Mouse (Mus musculus): ENCODE results near the gene Atxn7l2. TPM values are rescaled to one million over a fixed set of nuclear protein-coding genes. Genes with fewer than 3 reads are reported as not detected.
"Not testable (repeated sequence)": the region's sequence is repeated elsewhere in the genome, so short reads cannot be mapped to it uniquely, and the experiment has no call there.

Gene Atxn7l2
- polyA plus RNA-seq (2011; ENCODE audit: insufficient read depth, insufficient read length, low replicate concordance, missing spikeins) = 3.4 and 10.1 TPM in 2 replicates

GRCm38 (mm10) chr3:108210771-108211139 is at the start of gene Atxn7l2:
Gene Atxn7l2, minus strand, starts transcription at chr3:108210934.
- Histone ChIP-seq H3K4me1 (ENCODE audit: control insufficient read depth, insufficient read depth, low read length) (peaks cover 2% of the 10 kb centered on the region; the same call in 1 of the 2 replicates), H3K4me3 (replicated peaks; ENCODE audit: control insufficient read depth, low read depth, low read length) (peak within 1 kb of the TSS; percentile 84), H3K27ac (ENCODE audit: control insufficient read depth, insufficient read depth, low read depth, low read length, poor library complexity) (peak within 1 kb of the TSS; percentile 80)
- TF ChIP-seq CTCF (IDR thresholded peaks at IDR 0.05; ENCODE audit: control insufficient read depth, insufficient read depth, low read length) = 0 out of 2 replicates have a peak, but pooled peaks have one; percentile 10
- TF ChIP-seq POLR2A (IDR thresholded peaks at IDR 0.05; ENCODE audit: borderline replicate concordance, control insufficient read depth, low read depth, low read length) = no peak
- WGBS = under 1% methylated on average over 14 of the region's 14 CpGs

GRCm38 (mm10) chr3:108259319-108259718 is 48.6 kb upstream of the Atxn7l2 start:
- 48% methylated on average over 3 of the region's 3 CpGs for WGBS
- Histone ChIP-seq H3K27ac (ENCODE audit: control insufficient read depth, insufficient read depth, low read depth, low read length, poor library complexity) (no peak overlapping the region), H3K4me1 (ENCODE audit: control insufficient read depth, insufficient read depth, low read length) (peaks cover 2% of the 10 kb centered on the region; the same call in 1 of the 2 replicates), H3K4me3 (replicated peaks; ENCODE audit: control insufficient read depth, low read depth, low read length) (no peak overlapping the region)
- TF ChIP-seq CTCF (IDR thresholded peaks at IDR 0.05; ENCODE audit: control insufficient read depth, insufficient read depth, low read length) = no peak
- no peak for TF ChIP-seq POLR2A (IDR thresholded peaks at IDR 0.05; ENCODE audit: borderline replicate concordance, control insufficient read depth, low read depth, low read length)

GRCm38 (mm10) chr3:108257831-108258500 is 47.2 kb upstream of the Atxn7l2 start:
- Histone ChIP-seq H3K4me1 (ENCODE audit: control insufficient read depth, insufficient read depth, low read length) (peaks cover 2% of the 10 kb centered on the region; the same call in 1 of the 2 replicates), H3K27ac (ENCODE audit: control insufficient read depth, insufficient read depth, low read depth, low read length, poor library complexity) (no peak overlapping the region), H3K4me3 (replicated peaks; ENCODE audit: control insufficient read depth, low read depth, low read length) (peak overlapping the region; percentile 76)
- TF ChIP-seq CTCF (IDR thresholded peaks at IDR 0.05; ENCODE audit: control insufficient read depth, insufficient read depth, low read length) = no peak
- no peak for TF ChIP-seq POLR2A (IDR thresholded peaks at IDR 0.05; ENCODE audit: borderline replicate concordance, control insufficient read depth, low read depth, low read length)
- 6% methylated on average over 3 of the region's 3 CpGs for WGBS

- WGBS = under 1% methylated on average over 75 of the region's 79 CpGs
- Histone ChIP-seq H3K4me3 (replicated peaks; ENCODE audit: control insufficient read depth, low read depth, low read length) (peak within 1 kb of the TSS; percentile 90), H3K4me1 (ENCODE audit: control insufficient read depth, insufficient read depth, low read length) (peaks cover 2% of the 10 kb centered on the region; the same call in 1 of the 2 replicates), H3K27ac (ENCODE audit: control insufficient read depth, insufficient read depth, low read depth, low read length, poor library complexity) (peak within 1 kb of the TSS; percentile 78)
- TF ChIP-seq CTCF (IDR thresholded peaks at IDR 0.05; ENCODE audit: control insufficient read depth, insufficient read depth, low read length) (0 out of 2 replicates have a peak, but pooled peaks have one; percentile 7), POLR2A (IDR thresholded peaks at IDR 0.05; ENCODE audit: borderline replicate concordance, control insufficient read depth, low read depth, low read length) (peak; percentile 45; the same call in 1 of the 2 replicates)
Measured at GRCm38 (mm10) chr3:108256719-108257637, 46.2 kb upstream of the Atxn7l2 start, which contains the start of gene Psma5. Gene Psma5, plus strand, starts transcription at chr3:108256926.

- H3K4me3 ChIP-seq (replicated peaks; ENCODE audit: control insufficient read depth, low read depth, low read length) = no peak overlapping the region
- H3K4me1 ChIP-seq (ENCODE audit: control insufficient read depth, insufficient read depth, low read length) = no peaks in the 10 kb centered on the region
- WGBS = 34% methylated on average over 2 of the region's 2 CpGs
- H3K27ac ChIP-seq (ENCODE audit: control insufficient read depth, insufficient read depth, low read depth, low read length, poor library complexity) = no peak overlapping the region
- TF ChIP-seq POLR2A (IDR thresholded peaks at IDR 0.05; ENCODE audit: borderline replicate concordance, control insufficient read depth, low read depth, low read length) = no peak
- no peak for TF ChIP-seq CTCF (IDR thresholded peaks at IDR 0.05; ENCODE audit: control insufficient read depth, insufficient read depth, low read length)
Measured at GRCm38 (mm10) chr3:108246857-108247256, 36.1 kb upstream of the Atxn7l2 start.

GRCm38 (mm10) chr3:108241243-108241839 is 30.6 kb upstream of the Atxn7l2 start:
- no peak for TF ChIP-seq CTCF (IDR thresholded peaks at IDR 0.05; ENCODE audit: control insufficient read depth, insufficient read depth, low read length)
- TF ChIP-seq POLR2A (IDR thresholded peaks at IDR 0.05; ENCODE audit: borderline replicate concordance, control insufficient read depth, low read depth, low read length) = no peak
- Histone ChIP-seq H3K4me3 (replicated peaks; ENCODE audit: control insufficient read depth, low read depth, low read length) (no peak overlapping the region), H3K27ac (ENCODE audit: control insufficient read depth, insufficient read depth, low read depth, low read length, poor library complexity) (no peak overlapping the region), H3K4me1 (ENCODE audit: control insufficient read depth, insufficient read depth, low read length) (no peaks in the 10 kb centered on the region)
- 84% methylated on average over 3 of the region's 3 CpGs for WGBS

- 75% methylated on average over 4 of the region's 4 CpGs for WGBS
- H3K27ac ChIP-seq (ENCODE audit: control insufficient read depth, insufficient read depth, low read depth, low read length, poor library complexity); H3K4me1 ChIP-seq (ENCODE audit: control insufficient read depth, insufficient read depth, low read length); H3K4me3 ChIP-seq (replicated peaks; ENCODE audit: control insufficient read depth, low read depth, low read length): not testable (repeated sequence)
Measured at GRCm38 (mm10) chr3:108237474-108238102, 26.9 kb upstream of the Atxn7l2 start.

Measured in bone marrow, adult 2 months (tissue).